Mouse (Mus musculus) liver, postnatal 0 days (tissue): Measurements from ENCODE around the gene Cdk19. TPM values are rescaled to one million over a fixed set of nuclear protein-coding genes. Genes with fewer than 3 reads are reported as not detected.

Experiments
- ATAC-seq: fragments of 200-750 bp; cut with Nextera tagmentation; 2 replicates; pipeline ENCODE4 v1.8.0; 2017; ENCODE audit warnings: mild to moderate bottlenecking, moderate library complexity
- DNase-seq: peaks from one replicate; pipeline ENCODE4 v3.0.0-alpha.2; 2016
- H3K27ac ChIP-seq: fragments of 300-500 bp; sonication (generic); 2 replicates; pipeline ENCODE4 v1.5.1; 2014; ENCODE audit warnings: antibody characterized with exemption, moderate library complexity, mild to moderate bottlenecking, low read depth
- H3K27me3 ChIP-seq: fragments of 300-500 bp; sonication (generic); 2 replicates; pipeline ENCODE4 v1.6.1; 2014; ENCODE audit warnings: low read length, control low read depth, mixed read lengths; ENCODE audit not compliant: insufficient read depth
- H3K36me3 ChIP-seq: fragments of 300-500 bp; sonication (generic); replicated peaks from 2 replicates; pipeline ENCODE4 v1.6.1; 2014; ENCODE audit warnings: mild to moderate bottlenecking, control low read depth, low read length, moderate library complexity, mixed read lengths; ENCODE audit not compliant: insufficient read depth
- H3K4me1 ChIP-seq: fragments of 300-500 bp; sonication (generic); 2 replicates; pipeline ENCODE4 v1.6.1; 2014; ENCODE audit warnings: antibody characterized with exemption, mild to moderate bottlenecking, control low read depth; ENCODE audit not compliant: insufficient read depth
- H3K4me2 ChIP-seq: fragments of 300-500 bp; sonication (generic); 2 replicates; pipeline ENCODE4 v1.6.1; 2014; ENCODE audit warnings: low read depth, mild to moderate bottlenecking, low read length, moderate library complexity, mixed read lengths
- H3K4me3 ChIP-seq: fragments of 300-500 bp; sonication (generic); 2 replicates; pipeline ENCODE4 v1.5.1; 2014; ENCODE audit warnings: low read depth, low read length
- H3K9ac ChIP-seq: fragments of 300-500 bp; sonication (generic); replicated peaks from 2 replicates; pipeline ENCODE4 v1.6.1; 2014; ENCODE audit warnings: mild to moderate bottlenecking, moderate library complexity
- H3K9me3 ChIP-seq: fragments of 300-500 bp; sonication (generic); 2 replicates; pipeline ENCODE4 v1.6.1; 2016; ENCODE audit warnings: mild to moderate bottlenecking, control low read depth, low read length, mixed read lengths
- CTCF ChIP-seq: sonication (generic); IDR thresholded peaks from 2 replicates; pipeline ENCODE4 v1.5.1; 2016; ENCODE audit warnings: antibody characterized with exemption, low read depth
- EP300 ChIP-seq: IDR thresholded peaks from 2 replicates; pipeline ENCODE4 v1.6.1; 2016; ENCODE audit warnings: antibody characterized with exemption, low read depth, mild to moderate bottlenecking
- WGBS: fragments of 180-500 bp; shearing (Covaris S2); extraction: QIAGEN DNeasy Blood & Tissue Kit; methylation state at CpG from one replicate; pipeline ENCODE4 v1.1.7; 2014; ENCODE audit not compliant: insufficient replicate concordance; 5-methylcytosine and 5-hydroxymethylcytosine counted together
- polyA plus RNA-seq: library from polyadenylated mRNA; unstranded; fragments of >200 nt; fragmentation: Nextera tagmentation; extraction: Ambion mirVana; gene quantifications from 2 replicates; pipeline ENCODE4 v1.2.1, GENCODE M21; 2015

Cdk19 gene
- polyA plus RNA-seq, 1 experiment from 2014 or later = 2.8 TPM

GRCm38 (mm10) chr10:40328004-40328551 lies 11.3 kb upstream of the Cdk19 start:
- H3K27me3 ChIP-seq = no peaks in the 10 kb centered on the region
- TF ChIP-seq CTCF (no peak), EP300 (peak; percentile 95)
- H3K4me2 ChIP-seq = peak overlapping the region; percentile 35
- no peak overlapping the region for H3K4me3 ChIP-seq
- 0 out of 2 replicates have a peak overlapping the region, but pooled peaks have one; percentile 3 for H3K9ac ChIP-seq
- ATAC-seq = peak; percentile 95
- H3K9me3 ChIP-seq = no peaks in the 10 kb centered on the region
- 37% methylated on average over 9 of the region's 9 CpGs for WGBS
- no peaks in the 10 kb centered on the region for H3K36me3 ChIP-seq
- peaks cover 18% of the 10 kb centered on the region for H3K4me1 ChIP-seq
- H3K27ac ChIP-seq = peak overlapping the region; percentile 77
- peak; percentile 80 for DNase-seq

GRCm38 (mm10) chr10:40330262-40330661 lies 9.1 kb upstream of the Cdk19 start:
- Histone ChIP-seq H3K9me3 (no peaks in the 10 kb centered on the region), H3K27me3 (no peaks in the 10 kb centered on the region), H3K9ac (no peak overlapping the region), H3K4me2 (no peak overlapping the region), H3K4me1 (peaks cover 18% of the 10 kb centered on the region), H3K36me3 (no peaks in the 10 kb centered on the region), H3K4me3 (no peak overlapping the region), H3K27ac (no peak overlapping the region)
- ATAC-seq = no peak
- WGBS = 77% methylated on average over 1 of the region's 1 CpGs
- TF ChIP-seq EP300 (no peak), CTCF (peak; percentile 43)
- no peak for DNase-seq

- no peaks in the 10 kb centered on the region for H3K27me3 ChIP-seq
- no peak overlapping the region for H3K4me2 ChIP-seq
- H3K36me3 ChIP-seq = no peaks in the 10 kb centered on the region
- WGBS = 79% methylated on average over 6 of the region's 6 CpGs
- peaks cover 8% of the 10 kb centered on the region for H3K4me1 ChIP-seq
- H3K27ac ChIP-seq = no peak overlapping the region
- no peak for TF ChIP-seq EP300
- no peak for TF ChIP-seq CTCF
- no peak overlapping the region for H3K9ac ChIP-seq
- no peaks in the 10 kb centered on the region for H3K9me3 ChIP-seq
- ATAC-seq (no peak), DNase-seq (no peak)
- no peak overlapping the region for H3K4me3 ChIP-seq
Measured at GRCm38 (mm10) chr10:40332864-40333263, 6.5 kb upstream of the Cdk19 start.

GRCm38 (mm10) chr10:40342036-40342435 lies 2.7 kb downstream of the Cdk19 start:
- no peak for TF ChIP-seq EP300
- no peak for TF ChIP-seq CTCF
- no peak for ATAC-seq

GRCm38 (mm10) chr10:40346776-40347403 lies 7.5 kb downstream of the Cdk19 start:
- H3K27me3 ChIP-seq = no peaks in the 10 kb centered on the region
- H3K36me3 ChIP-seq = no peaks in the 10 kb centered on the region
- peaks cover 7% of the 10 kb centered on the region for H3K4me1 ChIP-seq
- WGBS = 59% methylated on average over 3 of the region's 3 CpGs
- ATAC-seq (no peak), DNase-seq (no peak)
- no peak overlapping the region for H3K4me3 ChIP-seq
- TF ChIP-seq CTCF (no peak), EP300 (no peak)
- no peak overlapping the region for H3K27ac ChIP-seq
- no peak overlapping the region for H3K9ac ChIP-seq
- no peaks in the 10 kb centered on the region for H3K9me3 ChIP-seq
- H3K4me2 ChIP-seq = no peak overlapping the region

More at GRCm38 (mm10) chr10:40342036-40342435, 2.7 kb downstream of the Cdk19 start:
- Histone ChIP-seq H3K4me1 (no peaks in the 10 kb centered on the region), H3K4me2 (no peak overlapping the region), H3K9me3 (0 out of 2 replicates have a peak, but pooled peaks cover 3% of the 10 kb centered on the region), H3K27me3 (no peaks in the 10 kb centered on the region), H3K36me3 (no peaks in the 10 kb centered on the region), H3K4me3 (no peak overlapping the region), H3K27ac (no peak overlapping the region), H3K9ac (no peak overlapping the region)
- WGBS = 53% methylated on average over 4 of the region's 4 CpGs
- no peak for DNase-seq

- WGBS = 53% methylated on average over 9 of the region's 9 CpGs
- Histone ChIP-seq H3K27me3 (no peaks in the 10 kb centered on the region), H3K9ac (peak overlapping the region; percentile 91), H3K36me3 (no peaks in the 10 kb centered on the region), H3K27ac (peak overlapping the region; percentile 100), H3K4me2 (peak overlapping the region; percentile 87), H3K4me3 (peak overlapping the region; percentile 94; the same call in 1 of the 2 replicates), H3K4me1 (peaks cover 7% of the 10 kb centered on the region), H3K9me3 (no peaks in the 10 kb centered on the region)
- ATAC-seq (no peak), DNase-seq (no peak)
- TF ChIP-seq EP300 = no peak
- TF ChIP-seq CTCF = peak; percentile 27
Measured at GRCm38 (mm10) chr10:40347461-40347954, 8.1 kb downstream of the Cdk19 start.
